Mouse (Mus musculus): ENCODE measurements around the gene Gja10.

The Gja10 gene

DNA sequence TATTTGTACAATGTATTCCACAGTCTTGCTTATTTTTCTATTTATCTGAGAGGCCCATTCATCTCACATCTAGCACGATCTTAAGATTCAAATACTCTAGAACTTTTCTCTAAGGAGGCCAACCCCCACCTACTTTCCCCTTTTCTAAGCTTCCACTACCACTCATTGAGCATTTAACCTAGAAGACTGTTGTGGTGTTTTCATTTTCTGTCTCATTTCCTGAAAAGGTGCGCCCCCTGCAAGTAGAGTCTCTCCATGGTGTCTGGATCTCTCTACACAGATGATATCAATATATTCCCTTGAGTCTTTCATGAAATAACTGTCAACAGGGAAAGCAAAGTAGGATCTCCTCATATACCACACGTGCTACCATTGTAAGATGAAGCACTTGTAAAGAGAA lies at the start of gene Gja10:
TSS of gene Gja10 (minus strand) at position 101 of the 400 bp plus-strand sequence.
- DNase-seq = no peak

DNA sequence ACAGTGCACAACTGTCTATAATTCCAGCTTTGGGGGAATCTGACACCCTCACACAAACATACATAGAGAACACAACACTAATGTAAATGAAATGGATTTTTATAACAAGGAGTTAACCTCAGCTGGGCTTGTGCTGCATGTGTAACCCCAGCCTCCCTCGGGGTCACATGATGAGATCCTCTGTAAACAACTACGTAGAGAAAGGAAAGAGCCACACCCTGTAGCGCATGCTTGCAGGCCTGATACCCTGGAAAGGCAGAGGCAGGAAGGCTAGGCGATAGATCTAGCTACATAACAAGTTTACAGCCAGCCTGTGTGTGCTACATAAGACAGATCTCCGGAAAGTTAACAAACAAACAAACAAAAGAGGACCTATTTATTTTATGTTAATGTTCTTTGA lies 49.1 kb upstream of the Gja10 start:
- peak; percentile 12 for DNase-seq

DNA sequence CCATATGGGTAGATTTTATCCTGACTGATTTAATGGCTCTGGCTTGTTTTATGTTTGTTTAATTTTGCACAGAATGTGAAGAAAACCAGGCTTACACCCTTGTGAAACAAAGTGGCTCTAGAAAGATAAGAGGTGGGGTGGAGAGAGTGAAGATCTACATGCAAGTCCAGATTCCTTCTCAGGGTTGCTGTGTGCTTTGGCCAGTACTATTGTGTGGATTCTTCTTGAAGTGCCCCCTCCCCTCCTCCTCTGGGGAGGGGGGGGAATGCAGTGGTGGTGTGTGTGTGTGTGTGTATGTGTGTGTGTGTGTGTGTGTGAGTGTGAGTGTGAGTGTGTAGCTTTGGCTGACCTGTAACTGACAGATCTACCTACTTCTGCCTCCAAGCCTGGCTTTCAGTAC lies 19.1 kb upstream of the Gja10 start:
- peak; percentile 28 for DNase-seq

DNA sequence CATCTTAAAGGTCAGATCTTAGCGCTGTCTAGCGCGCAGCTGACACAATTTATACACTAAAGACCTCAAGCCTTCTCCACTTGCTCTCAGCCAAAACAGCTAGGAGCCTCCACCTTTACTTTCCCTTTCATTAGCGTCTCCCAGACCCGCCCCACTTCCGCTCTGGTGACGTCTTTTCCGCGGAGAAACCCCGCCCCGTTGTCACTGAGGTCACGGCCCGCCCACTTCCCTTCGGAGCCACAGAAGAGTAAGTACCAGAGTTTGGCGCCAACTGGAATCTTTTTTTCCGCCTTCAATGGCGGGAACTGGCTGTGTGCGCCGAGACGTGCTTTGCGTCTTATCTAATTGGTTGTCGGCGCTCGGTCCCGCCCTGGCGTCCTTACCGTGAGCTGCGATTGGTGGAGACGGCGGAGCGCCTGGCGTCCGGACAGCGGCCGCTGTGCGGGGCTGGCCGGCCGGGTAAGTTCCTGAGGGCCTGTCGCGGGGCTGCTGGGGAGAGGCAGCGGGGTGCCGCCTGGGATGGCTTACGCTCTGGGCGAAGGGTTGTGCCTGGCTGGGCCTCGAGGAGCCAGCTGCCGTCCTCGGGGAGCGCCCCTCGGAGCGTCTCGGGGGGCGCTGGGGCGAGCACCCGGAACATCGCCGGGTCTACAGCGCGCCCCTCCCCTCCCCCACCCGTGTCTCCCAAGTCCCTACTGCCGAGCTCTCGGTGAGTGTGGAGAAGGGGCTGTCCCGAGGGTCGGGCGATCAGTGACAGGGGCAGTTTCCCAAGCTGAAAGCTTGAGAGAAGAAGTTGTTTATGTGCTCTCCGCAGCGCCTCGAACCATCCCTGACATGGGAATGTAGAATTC lies 12.7 kb upstream of the Gja10 start, which contains the start of gene Casp8ap2:
TSS of gene Casp8ap2 (plus strand) at position 418 of the 848 bp plus-strand sequence.
- peak; percentile 100 for DNase-seq

DNA sequence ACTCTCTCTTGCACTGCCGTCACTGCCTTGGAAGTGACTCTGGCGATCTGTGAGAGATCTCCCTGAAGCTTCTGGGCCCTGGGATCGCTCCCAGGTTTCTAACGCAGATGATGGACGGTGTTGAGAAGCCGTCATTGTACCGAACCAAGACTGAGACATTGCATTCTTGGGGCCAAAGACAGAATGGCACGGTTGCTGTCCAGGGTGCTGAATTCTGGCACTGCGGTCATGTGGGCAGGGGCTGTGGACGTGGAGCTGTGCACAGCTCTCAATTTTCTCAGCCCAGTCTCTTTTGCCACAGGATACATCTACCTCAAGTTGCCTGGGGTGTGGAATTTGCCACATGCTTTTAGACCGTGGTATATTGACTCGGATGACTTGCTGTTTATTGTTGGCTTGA lies 1.4 kb downstream of the Gja10 start:
- peak; percentile 74 for DNase-seq

DNA sequence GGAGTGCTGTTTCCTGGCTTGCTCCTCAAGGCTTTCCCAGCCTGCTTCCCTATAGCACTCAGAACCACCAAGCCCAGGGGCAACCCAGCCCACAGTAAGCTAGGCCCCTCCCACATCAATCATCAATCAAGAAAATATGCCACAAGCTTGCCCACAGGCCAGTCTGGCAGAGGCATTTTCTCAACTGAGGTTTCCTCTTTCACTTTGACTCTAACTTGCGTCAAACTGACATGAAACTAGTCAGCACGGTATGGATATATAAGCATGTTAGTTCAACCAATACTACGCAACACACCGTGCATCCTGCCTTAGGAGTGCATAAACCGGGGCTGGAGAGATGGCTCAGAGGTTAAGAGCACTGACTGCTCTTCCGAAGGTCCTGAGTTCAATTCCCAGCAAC lies 14.3 kb downstream of the Gja10 start:
- no peak for DNase-seq

DNA sequence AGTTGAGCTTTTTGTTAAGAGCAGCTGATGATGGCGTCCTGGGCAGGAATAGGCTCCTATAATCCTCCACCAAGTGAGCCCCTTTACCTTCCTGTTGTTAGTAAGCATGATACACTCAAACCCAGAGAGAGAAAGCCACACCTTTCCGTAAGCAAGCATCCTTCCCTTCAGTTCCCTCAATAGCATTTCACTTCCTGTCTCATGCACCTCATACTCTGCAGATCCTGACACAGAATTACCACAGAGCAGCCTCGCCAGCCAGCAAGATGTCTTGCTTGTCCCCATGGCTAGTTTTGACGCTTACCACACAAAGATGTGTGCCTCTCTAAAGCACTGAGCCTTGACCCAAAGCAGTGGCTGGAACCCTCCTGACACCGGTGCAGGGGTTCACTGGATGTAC lies 15.0 kb downstream of the Gja10 start:
- no peak for DNase-seq

DNA sequence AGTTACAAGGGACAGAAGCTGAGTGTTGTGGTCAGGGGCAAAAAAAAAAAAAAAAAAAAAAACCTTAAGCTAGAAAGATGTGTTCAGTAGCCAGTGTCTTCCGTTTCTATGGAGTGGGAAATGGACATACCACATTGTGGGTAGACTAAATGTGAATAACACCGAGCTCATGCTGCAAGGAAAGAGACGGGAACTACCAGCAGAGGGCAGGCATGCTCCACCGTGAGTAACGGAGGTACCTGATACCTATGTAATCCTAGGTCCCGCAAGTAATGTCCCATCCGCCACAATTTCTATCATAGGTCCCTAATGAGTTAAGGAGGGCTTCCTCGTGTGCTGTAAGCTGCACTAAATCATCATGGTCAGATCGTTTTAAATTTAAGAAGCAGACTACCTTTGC lies 16.0 kb downstream of the Gja10 start:
- DNase-seq = peak; percentile 57

DNA sequence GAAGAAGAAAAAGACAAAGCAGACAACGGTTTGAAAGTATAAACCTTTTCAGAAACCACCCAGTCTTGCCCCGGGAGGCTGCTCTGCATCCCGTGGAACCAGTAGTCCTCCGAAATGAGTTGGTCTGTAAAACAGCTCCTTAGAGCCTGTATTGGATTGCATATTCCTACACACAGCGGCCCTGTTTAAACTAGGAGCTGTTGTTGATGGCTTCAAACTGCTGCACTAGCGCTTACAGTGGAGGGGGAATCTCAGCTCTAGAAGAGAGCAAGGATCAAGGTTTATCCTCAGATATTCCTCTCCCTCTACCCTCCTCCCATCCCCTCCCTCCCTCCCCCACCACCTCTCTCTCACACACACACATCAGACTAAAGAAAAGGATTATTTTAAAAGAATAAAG lies 18.4 kb downstream of the Gja10 start:
- no peak for DNase-seq

DNA sequence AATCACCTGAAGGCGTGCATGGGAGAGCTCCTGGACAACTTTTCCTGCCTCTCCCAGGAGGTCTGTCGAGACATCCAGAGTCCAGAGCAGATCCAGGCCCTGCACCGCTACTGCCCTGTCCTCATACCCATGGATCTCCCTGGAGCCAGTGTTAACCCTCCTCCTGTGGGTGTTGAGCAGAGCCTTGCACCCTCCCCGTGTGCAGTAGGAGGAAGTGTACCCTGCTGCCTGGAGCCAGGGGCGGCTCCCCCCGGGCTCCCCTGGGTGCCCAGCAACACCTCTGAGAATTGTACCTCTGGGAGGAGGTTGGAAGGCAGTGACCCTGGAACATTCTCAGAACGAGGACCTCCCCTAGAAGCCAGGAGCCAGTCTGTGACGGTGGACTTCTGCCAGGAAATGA lies 22.7 kb downstream of the Gja10 start:
- no peak for DNase-seq

DNA sequence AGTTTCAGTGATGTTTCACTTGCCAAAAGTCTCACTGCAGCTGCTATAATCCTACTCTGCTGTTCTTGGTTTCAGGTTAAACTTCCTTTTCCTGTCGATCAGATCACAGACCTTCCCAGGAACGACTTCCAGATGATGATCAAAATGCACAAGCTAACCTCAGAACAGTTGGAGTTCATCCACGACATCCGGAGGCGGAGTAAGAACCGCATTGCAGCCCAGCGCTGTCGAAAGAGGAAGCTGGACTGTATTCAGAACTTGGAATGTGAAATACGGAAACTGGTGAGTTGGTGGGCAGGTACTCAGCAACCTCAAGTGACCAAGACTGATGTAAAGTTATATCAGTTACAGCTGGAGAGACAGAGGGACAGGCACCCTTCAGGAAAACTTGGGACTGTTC lies 27.4 kb downstream of the Gja10 start:
- DNase-seq = peak; percentile 23

DNA sequence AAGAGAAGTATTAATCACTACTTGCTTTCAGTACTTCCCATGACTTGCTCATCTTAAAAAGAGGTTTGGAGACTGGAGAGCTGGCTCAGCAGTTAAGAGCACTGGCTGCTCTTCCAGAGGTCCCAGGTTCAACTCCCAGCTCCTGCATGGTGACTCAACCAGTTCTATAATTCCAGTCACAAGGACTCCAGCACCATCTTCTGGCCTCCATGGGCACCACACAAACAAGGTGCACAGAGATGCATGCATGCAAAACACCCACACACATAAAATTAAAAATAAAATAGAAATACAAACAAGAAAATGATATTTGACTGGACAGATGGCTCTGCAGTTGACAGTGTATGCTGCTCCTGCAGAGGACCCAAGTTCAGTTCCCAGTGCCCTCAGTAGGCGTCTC lies 28.0 kb downstream of the Gja10 start:
- DNase-seq = no peak

DNA sequence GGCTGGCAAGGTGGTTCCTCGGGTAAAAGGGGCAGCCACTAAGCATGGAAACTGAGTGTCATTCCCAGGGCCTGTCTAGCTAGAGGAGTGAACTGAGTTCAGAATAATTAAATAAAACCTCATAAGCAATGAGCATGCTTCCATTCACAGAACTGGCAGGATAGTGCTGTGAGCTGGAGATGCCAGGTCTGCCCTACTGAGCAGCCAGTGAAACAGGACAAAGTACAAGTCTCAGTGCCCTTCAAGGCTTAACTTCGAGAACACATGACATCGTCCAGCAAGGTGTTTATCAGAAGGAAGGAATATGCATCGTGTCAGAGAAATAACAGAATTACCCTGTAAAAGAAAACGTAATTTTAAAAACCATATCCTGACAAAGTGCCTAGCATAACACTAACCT lies 29.0 kb downstream of the Gja10 start:
- no peak for DNase-seq

DNA sequence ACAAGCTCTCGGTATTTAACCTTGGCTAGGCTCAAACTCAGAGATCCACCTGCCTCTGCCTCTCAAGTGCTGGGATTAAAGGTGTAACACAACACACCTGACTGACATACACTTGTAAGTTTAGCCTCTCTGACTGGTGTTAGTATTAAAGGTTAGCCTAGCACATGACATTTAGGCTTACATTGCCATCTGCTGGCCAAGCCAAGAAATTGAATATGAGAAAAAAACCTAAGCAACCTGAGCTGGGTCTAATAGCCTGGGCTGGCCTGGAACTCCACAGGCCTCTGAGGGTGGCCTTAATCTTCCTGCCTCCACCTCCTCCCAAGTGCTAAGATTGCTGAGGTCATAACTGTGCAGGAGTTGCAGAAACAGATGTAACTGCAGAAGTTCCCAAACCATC lies 30.4 kb downstream of the Gja10 start:
- DNase-seq = peak; percentile 63

DNA sequence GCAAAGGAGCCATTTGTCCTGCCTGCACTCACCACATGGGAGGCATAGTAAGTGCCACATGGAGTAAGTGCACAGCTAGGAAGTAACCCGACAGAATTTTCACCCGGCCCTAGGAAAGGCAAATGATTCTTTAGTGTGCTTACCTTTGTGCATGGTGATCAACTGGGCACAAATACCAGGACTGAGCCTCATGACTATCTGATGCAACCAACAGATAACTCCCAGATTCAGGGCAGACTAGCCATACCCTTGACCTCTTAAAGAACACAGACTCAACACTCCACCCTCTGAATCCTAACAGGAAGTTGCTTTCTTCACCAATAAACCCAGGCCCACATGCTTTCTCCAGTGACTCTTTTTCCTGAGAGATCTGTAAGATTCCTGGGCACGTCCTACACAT lies 31.1 kb downstream of the Gja10 start:
- DNase-seq = no peak

DNA sequence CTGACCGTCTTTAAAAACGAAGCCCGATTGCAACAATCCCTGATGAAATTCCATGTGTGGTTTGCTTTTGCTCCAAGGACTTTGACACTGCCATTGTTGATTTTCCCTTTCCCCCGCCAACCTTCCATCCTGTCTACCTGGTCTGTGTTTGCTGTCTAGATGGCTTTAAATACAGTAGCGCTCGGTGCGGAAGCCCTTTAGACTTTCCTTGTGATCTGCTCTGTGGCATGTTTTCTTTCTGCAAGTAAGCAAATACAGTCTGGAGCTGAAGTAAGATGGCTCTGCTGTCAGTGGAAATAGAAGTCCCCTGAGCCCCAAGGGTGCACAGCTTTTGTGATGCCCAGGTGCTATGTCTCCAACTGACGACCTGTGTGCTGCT lies 31.6 kb downstream of the Gja10 start:
- DNase-seq = no peak

DNA sequence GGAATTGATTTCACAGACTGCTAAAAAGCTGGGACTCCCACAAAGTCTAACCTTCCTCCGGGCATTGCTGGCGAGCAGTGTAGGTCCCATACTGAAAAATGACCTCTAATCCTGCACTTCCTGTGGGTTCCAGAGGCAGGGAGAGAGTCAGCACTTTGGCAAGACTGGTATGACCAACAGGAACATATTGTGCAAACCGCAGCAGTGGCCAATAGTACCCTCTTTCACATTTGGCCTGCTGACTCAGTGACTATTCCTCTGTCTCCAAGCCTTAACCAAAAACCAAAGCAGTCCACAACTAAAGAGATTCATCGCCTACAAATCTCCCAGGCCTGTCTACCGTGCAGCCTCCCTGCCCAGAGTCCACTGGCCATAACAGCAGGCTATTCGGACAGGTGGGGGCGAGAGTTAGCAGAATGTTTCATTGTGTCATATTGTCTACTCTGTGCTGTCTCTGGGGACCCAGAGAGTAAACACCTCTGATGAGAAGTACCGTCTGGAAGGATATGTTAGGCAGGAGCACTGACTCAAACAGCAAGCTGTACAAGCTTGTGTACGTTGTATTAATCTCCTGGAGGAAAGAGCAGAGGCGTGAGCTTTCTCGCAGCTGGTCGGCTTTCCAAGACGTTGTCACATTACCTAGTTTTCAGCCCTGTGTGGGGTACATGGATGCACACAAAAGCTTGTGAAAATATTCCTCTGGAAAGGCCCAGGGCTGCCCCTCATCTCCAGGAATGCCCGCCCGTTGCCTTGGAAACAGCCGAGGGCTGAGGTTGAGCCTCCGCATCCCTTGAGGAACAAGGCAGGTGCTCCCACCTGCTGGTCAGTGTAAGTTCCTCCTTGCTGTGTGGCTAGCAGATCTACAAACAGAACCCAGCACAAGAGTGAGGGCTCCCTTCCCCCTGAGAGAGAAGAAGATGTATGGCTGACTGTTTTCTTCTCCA lies 32.3 kb downstream of the Gja10 start:
- DNase-seq = peak; percentile 41

DNA sequence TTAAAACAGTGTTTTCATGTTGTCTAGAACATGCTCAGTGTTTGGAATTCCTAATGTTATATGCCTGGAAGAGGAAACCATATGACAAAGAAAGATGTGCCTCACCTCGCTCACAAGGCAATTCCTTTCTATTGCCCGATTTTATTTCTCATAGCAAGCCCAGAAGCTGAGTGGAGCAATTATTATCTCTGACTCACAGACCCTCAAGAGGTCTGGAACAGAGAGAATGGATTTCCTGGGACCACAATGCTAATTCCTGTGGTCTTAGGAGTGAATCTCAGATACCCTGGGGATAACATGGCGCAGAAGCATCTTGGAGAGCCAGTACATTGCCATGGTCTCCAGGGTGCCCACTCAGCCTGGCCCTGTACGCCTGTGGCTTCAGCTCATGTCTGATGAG lies 33.5 kb downstream of the Gja10 start:
- DNase-seq = no peak

DNA sequence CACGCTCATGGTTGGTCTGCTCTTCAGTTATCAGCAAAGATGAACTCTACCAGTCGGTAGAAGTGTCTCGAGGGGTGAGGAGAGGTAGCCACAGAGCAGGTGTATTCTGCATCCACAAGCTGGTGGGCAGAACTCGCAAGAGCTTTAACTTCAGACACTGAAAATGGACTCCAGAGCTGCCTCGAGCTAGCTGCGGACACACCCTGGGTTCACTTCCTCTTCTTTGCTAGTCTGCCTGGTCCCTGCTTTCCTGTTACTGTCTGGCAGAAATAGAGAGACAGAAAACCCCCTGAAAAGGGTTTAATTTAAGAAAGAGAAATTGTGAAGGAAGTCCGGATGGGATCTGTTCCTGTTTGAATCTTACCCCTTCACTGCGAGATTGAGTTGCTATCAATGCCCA lies 37.6 kb downstream of the Gja10 start:
- DNase-seq = no peak

DNA sequence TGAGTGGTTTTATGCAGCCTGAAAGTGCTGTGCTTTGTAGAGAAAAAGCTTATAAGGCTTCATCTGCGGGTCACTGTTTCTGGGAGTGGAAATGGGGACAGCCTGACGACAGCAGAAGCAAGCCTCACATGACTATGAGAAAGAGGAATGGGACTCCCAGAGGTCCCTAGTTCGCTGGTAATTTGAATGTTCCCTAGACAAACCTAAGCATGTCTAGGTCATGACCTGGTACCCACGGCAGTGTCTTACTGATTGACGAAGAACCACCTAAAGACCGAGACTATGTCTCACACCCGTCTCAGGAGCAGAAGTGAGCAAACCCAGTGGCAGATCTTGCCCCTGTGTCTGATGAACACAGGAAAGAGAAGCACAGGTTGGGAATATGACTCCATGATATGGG lies 38.1 kb downstream of the Gja10 start:
- DNase-seq = no peak

DNA sequence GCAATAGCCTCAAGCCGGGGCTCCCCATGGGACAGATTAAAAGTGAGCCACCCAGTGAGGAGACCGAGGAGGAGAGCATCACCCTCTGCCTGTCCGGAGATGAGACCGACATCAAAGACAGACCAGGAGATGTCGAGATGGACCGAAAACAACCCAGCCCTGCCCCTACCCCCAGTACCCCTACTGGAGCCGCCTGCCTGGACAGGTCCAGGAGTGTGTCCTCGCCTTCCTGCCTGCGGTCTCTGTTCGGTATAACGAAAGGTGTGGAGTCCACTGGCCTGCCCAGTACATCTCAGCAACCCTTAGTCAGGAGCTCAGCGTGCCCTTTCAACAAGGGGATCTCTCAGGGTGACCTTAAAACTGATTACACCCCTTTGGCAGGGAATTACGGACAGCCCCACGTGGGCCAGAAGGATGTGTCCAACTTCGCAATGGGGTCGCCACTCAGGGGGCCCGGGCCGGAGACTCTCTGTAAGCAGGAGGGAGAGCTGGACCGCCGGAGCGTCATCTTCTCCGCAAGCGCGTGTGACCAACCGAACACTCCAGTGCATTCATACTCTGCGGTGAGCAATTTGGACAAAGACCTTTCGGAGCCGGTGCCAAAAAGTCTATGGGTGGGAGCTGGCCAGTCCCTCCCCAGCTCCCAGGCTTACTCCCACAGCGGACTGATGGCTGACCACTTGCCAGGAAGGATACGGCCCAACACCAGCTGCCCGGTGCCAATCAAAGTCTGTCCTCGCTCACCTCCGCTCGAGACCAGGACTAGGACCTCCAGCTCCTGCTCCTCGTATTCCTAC lies 40.0 kb downstream of the Gja10 start:
- no peak for DNase-seq

DNA sequence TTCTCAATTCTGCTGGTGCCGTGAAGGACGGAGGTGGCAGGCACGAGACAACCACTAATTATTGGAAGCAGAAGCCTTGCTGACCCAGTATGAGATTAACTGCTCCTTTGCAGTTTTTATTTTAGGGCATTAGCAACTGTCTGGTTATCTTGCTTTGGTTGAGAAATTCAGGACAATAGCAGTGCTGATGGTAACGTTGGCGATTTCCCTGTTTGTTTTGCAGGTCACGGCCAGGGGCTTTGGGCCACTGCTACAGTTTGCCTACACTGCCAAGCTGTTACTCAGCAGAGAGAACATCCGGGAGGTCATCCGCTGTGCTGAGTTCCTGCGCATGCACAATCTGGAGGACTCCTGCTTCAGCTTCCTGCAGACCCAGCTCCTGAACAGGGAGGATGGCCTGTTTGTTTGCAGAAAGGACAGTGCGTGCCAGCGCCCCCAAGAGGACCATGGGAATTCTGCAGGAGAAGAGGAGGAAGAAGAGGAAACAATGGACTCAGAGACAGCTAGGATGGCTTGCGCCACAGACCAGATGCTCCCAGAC lies 40.9 kb downstream of the Gja10 start:
- DNase-seq = peak; percentile 76
